Mouse (Mus musculus) limb, embryonic 11.5 days (tissue): ENCODE measurements at regions not wholly inside any gene's neighbourhood (a gene's known extent, or its start where the extent isn't known, plus 50 kb on each side); places are given as distances from the start of the nearest gene placed in this dataset.

Source experiments
- ATAC-seq: fragments of 200-750 bp; cut with Nextera tagmentation; 2 replicates; pipeline ENCODE4 v1.8.0; 2017; ENCODE audit warnings: low read depth; ENCODE audit not compliant: insufficient number of reproducible peaks, low FRiP score, low TSS enrichment
- DNase-seq: peaks from one replicate; pipeline ENCODE4 v3.0.0-alpha.2; 2015; ENCODE audit warnings: low spot score
- H3K27ac ChIP-seq: fragments of 300-500 bp; sonication (generic); replicated peaks from 2 replicates; pipeline ENCODE4 v1.5.1; 2014; ENCODE audit warnings: low read depth, mild to moderate bottlenecking, low read length
- H3K27me3 ChIP-seq: fragments of 300-500 bp; sonication (generic); 2 replicates; pipeline ENCODE4 v1.6.1; 2014; ENCODE audit warnings: mild to moderate bottlenecking, low read length, mixed read lengths; ENCODE audit not compliant: control insufficient read depth, insufficient read depth
- H3K36me3 ChIP-seq: fragments of 300-500 bp; sonication (generic); 2 replicates; pipeline ENCODE4 v1.6.1; 2014; ENCODE audit warnings: mild to moderate bottlenecking, low read length, moderate library complexity, mixed read lengths; ENCODE audit not compliant: control insufficient read depth, insufficient read depth
- H3K4me1 ChIP-seq: fragments of 300-500 bp; sonication (generic); 2 replicates; pipeline ENCODE4 v1.6.1; 2014; ENCODE audit warnings: low read length, mixed read lengths; ENCODE audit not compliant: control insufficient read depth, insufficient read depth
- H3K4me2 ChIP-seq: fragments of 300-500 bp; sonication (generic); 2 replicates; pipeline ENCODE4 v1.6.1; 2014; ENCODE audit warnings: low read depth, mild to moderate bottlenecking, moderate library complexity; ENCODE audit not compliant: severe bottlenecking
- H3K4me3 ChIP-seq: fragments of 300-500 bp; sonication (generic); 2 replicates; pipeline ENCODE4 v1.5.1; 2014; ENCODE audit warnings: low read depth, low read length
- H3K9ac ChIP-seq: fragments of 300-500 bp; sonication (generic); 2 replicates; pipeline ENCODE4 v1.6.1; 2014; ENCODE audit warnings: mild to moderate bottlenecking, low read length
- H3K9me3 ChIP-seq: fragments of 300-500 bp; sonication (generic); 2 replicates; pipeline ENCODE4 v1.6.1; 2016; ENCODE audit warnings: low read length; ENCODE audit not compliant: control insufficient read depth
- WGBS: fragments of 180-500 bp; shearing (Covaris S2); extraction: QIAGEN DNeasy Blood & Tissue Kit; methylation state at CpG from one replicate; pipeline ENCODE4 v1.1.7; 2014; 5-methylcytosine and 5-hydroxymethylcytosine counted together

- H3K36me3 ChIP-seq = no peaks in the 10 kb centered on the region
- H3K4me2 ChIP-seq = no peak overlapping the region
- no peak overlapping the region for H3K9ac ChIP-seq
- H3K9me3 ChIP-seq = no peaks in the 10 kb centered on the region
- no peak overlapping the region for H3K27ac ChIP-seq
- ATAC-seq (no peak), DNase-seq (no peak)
- no peaks in the 10 kb centered on the region for H3K27me3 ChIP-seq
- H3K4me3 ChIP-seq = no peak overlapping the region
- H3K4me1 ChIP-seq = no peaks in the 10 kb centered on the region
These were observed 60.0 kb upstream of the Frmd4a start for GRCm38 (mm10) chr2:3957491-3957890.

DNA sequence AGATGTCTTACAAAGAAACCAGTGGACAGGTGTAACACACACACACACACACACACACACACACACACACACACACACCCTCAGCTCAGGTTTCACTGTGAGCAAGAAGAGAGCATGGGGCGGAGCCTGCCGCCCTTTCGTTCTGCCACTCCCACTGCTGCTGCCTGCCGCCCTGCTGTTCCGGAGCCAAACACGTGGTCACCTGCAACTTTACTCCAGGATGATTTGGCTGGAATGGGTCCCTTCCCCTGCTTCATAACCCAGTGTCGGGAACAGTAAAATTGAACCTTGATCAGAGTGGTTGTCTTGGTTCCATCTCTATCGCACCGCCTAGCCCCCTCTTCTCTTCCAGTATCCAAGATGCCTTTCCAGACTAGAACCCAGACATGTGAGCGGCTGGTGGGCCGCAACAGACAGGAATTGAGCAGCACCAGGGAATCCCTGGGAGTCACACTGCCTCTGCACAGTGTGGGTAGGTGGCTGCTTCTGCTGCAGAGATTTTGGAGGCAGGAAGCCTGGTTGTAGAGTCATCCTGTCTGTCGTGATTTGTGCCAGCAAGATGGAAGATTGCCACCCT lies 59.4 kb upstream of the Frmd4a start:
- Histone ChIP-seq H3K9ac (no peak overlapping the region), H3K4me3 (peak overlapping the region; percentile 0; the same call in 1 of the 2 replicates), H3K36me3 (no peaks in the 10 kb centered on the region), H3K4me1 (no peaks in the 10 kb centered on the region), H3K27me3 (no peaks in the 10 kb centered on the region), H3K4me2 (peak overlapping the region; percentile 1; the same call in 1 of the 2 replicates), H3K27ac (no peak overlapping the region), H3K9me3 (no peaks in the 10 kb centered on the region)
- ATAC-seq (peak; percentile 75; the same call in 1 of the 2 replicates), DNase-seq (peak; percentile 65)
- 23% methylated on average over 12 of the region's 12 CpGs for WGBS

- no peak overlapping the region for H3K4me3 ChIP-seq
- H3K4me2 ChIP-seq = no peak overlapping the region
- no peak for DNase-seq
- H3K4me1 ChIP-seq = no peaks in the 10 kb centered on the region
- no peak overlapping the region for H3K9ac ChIP-seq
- H3K27ac ChIP-seq = no peak overlapping the region
- 87% methylated on average over 4 of the region's 4 CpGs for WGBS
- H3K27me3 ChIP-seq = no peaks in the 10 kb centered on the region
- no peak for ATAC-seq
- no peaks in the 10 kb centered on the region for H3K9me3 ChIP-seq
- H3K36me3 ChIP-seq = no peaks in the 10 kb centered on the region
These were observed 58.8 kb upstream of the Frmd4a start for GRCm38 (mm10) chr2:3958711-3959110.

DNA sequence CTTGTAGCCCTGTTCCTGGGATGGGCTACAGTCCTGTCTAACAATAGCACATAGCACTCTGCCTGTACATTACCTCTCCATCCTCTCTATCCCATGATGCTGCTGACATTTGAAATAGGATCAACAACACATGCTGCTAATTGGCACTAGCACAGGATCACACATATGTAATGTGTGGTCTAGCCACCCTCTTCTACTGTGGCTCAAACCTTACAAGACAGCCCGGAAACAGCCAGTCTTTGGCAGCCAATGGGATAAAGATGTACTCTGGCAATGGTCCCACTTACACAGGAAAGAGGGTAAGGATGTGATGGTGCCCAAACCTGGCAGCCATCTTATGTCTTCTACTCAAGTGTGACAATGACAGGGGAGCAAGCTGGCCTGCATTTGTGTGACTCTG lies 58.3 kb upstream of the Frmd4a start:
- no peaks in the 10 kb centered on the region for H3K4me1 ChIP-seq
- H3K27ac ChIP-seq = no peak overlapping the region
- no peak overlapping the region for H3K4me3 ChIP-seq
- DNase-seq = no peak
- ATAC-seq = no peak
- no peaks in the 10 kb centered on the region for H3K27me3 ChIP-seq
- H3K36me3 ChIP-seq = no peaks in the 10 kb centered on the region
- H3K9ac ChIP-seq = no peak overlapping the region
- H3K4me2 ChIP-seq = no peak overlapping the region
- WGBS = 89% methylated on average over 1 of the region's 1 CpGs
- H3K9me3 ChIP-seq = no peaks in the 10 kb centered on the region

GRCm38 (mm10) chr2:3960213-3960612 lies 57.3 kb upstream of the Frmd4a start:
- DNase-seq = no peak
- no peaks in the 10 kb centered on the region for H3K4me1 ChIP-seq
- no peaks in the 10 kb centered on the region for H3K9me3 ChIP-seq
- H3K36me3 ChIP-seq = no peaks in the 10 kb centered on the region
- no peak overlapping the region for H3K27ac ChIP-seq
- no peak overlapping the region for H3K9ac ChIP-seq
- no peaks in the 10 kb centered on the region for H3K27me3 ChIP-seq
- ATAC-seq = no peak
- 84% methylated on average over 5 of the region's 5 CpGs for WGBS
- H3K4me3 ChIP-seq = no peak overlapping the region
- no peak overlapping the region for H3K4me2 ChIP-seq

DNA sequence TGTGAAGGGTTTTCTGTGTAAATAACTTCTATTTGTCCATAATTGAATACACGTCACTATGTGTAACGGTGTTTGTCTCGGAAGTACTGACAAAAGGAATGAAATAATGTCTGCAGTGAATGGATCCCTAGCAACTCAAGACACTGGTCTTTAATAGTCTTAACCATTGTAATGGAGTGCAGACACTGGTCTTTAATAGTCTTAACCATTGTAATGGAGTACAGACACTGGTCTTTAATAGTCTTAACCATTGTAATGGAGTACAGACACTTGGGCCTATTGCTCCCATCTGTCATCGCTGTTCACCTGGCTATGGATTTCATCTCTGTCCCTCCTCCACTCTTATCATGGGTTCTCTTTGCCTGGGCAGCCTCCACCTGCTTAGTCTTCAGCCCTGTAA lies 53.2 kb upstream of the Frmd4a start:
- Histone ChIP-seq H3K4me3 (no peak overlapping the region), H3K4me2 (no peak overlapping the region), H3K27ac (no peak overlapping the region), H3K27me3 (no peaks in the 10 kb centered on the region), H3K9ac (no peak overlapping the region), H3K36me3 (no peaks in the 10 kb centered on the region), H3K4me1 (no peaks in the 10 kb centered on the region), H3K9me3 (no peaks in the 10 kb centered on the region)
- DNase-seq (no peak), ATAC-seq (peak; percentile 100)
- WGBS = 96% methylated on average over 4 of the region's 4 CpGs
